Mouse (Mus musculus) monocyte, adult 59 days (primary cell): Measurements from ENCODE around the gene Dlx6. TPM values are rescaled to one million over a fixed set of nuclear protein-coding genes. Genes with fewer than 3 reads are reported as not detected.

Experiments used
- total RNA-seq, 2 experiments: library from RNA; stranded (reverse); gene quantifications; one replicate each; pipeline ENCODE4 v1.2.4; 2023

Dlx6 gene
- not detected for total RNA-seq

DNA sequence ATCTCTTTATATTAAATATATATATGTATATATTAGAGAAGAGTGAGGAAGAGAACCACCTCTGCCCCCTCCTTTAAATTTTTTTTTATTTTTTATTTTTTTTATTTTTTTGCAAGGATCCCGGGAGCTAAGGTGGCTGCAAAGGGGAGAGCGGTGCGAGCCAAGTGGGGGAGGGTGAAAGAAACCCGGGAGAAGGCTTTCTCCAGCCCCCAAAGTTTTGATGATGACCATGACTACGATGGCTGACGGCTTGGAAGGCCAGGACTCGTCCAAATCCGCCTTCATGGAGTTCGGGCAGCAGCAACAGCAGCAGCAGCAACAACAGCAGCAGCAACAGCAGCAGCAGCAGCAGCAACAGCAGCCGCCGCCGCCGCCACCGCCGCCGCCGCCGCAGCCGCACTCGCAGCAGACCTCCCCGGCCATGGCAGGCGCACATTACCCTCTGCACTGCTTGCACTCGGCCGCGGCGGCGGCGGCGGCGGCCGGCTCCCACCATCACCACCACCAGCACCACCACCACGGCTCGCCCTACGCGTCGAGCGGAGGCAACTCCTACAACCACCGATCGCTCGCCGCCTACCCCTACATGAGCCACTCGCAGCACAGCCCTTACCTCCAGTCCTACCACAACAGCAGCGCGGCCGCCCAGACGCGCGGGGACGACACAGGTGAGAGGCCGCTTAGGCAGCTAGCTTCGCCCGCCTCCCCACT lies at the start of gene Dlx6:
Dlx6 (plus strand) TSS at position 175 of the 711 bp plus-strand sequence.

DNA sequence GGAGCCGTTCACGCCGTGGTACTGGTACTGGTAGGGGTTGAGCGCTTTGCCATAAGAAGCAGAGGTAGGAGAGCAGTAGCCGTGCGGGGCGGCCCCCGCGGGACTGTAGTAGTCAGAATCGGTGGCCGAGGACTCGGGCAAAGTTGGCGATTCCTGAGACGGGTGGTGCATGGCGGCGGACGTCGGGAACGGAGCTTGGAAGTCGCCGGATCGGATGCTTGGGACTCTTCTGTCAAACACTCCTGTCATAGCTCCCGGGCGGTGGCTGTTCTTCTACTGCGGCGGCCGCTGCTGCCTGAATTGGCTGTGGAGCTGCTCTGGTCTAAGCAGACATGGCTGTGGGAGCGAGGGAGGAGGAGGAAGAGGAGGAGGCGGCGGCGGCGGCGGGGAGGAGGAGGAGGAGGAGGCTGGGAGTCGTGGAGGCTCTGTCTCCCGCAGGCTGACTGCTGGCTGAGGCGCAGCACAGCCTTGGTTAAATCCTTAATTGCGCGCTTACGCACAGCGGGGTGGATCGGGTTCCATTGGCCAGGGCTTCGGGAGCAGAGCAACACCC lies 18.6 kb downstream of the Dlx6 start, which contains the start of gene Dlx5:
Dlx5 (minus strand) TSS at position 448 of the 553 bp plus-strand sequence.

Other genes starting within 250 kb of the Dlx6 start
- not detected for gene Dlx5, start 18.8 kb downstream of the Dlx6 start, total RNA-seq
- 1 to 10 TPM in 1 of 2 experiments, under 1 TPM in 1; 0.55 to 1.3 TPM for gene Sdhaf3, start 92.7 kb downstream of the Dlx6 start, total RNA-seq